Comparison of ENCODE assay signal across 8 mouse cellular contexts in genomic region chr16:10540763-10541597, GRCm38 (mm10). TPM values are rescaled to one million over a fixed set of nuclear protein-coding genes. Genes with fewer than 3 reads are reported as not detected.
A peak's percentile ranks its signal among the peaks of the same experiment; 100 is the strongest.
DNase-seq lines count a peak whose midpoint lies in the region; ATAC-seq and TF ChIP-seq lines count a peak whose summit lies in the region.

No protein-coding gene starts in this region.

- H3K9me3 ChIP-seq in lung, embryonic 14.5 days (ENCODE audit: low read depth, low read length): no peaks in the 10 kb centered on the region
- H3K9me3 ChIP-seq in intestine, postnatal 0 days (ENCODE audit: control insufficient read depth): no peaks in the 10 kb centered on the region
- H3K9me3 ChIP-seq in neural tube, embryonic 15.5 days (replicated peaks): no peaks in the 10 kb centered on the region

- peaks cover 5% of the 10 kb centered on the region; the same call in 1 of the 2 replicates for H3K36me3 ChIP-seq in lung, embryonic 14.5 days (ENCODE audit: insufficient read depth)
- H3K36me3 ChIP-seq in intestine, postnatal 0 days (ENCODE audit: control insufficient read depth, insufficient read depth): peaks cover under 1% of the 10 kb centered on the region; the same call in 1 of the 2 replicates
- no peaks in the 10 kb centered on the region for H3K36me3 ChIP-seq in neural tube, embryonic 15.5 days

- no peak for ATAC-seq in lung, embryonic 14.5 days (ENCODE audit: insufficient read depth)
- ATAC-seq in intestine, postnatal 0 days: no peak
- no peak for ATAC-seq in neural tube, embryonic 15.5 days (ENCODE audit: low FRiP score)
- no peak for ATAC-seq in frontal cortex, adult (ENCODE audit: low TSS enrichment)

- DNase-seq in lung, embryonic 14.5 days: peak; percentile 65
- DNase-seq in lung, postnatal 36 days: no peak
- DNase-seq in right cerebral cortex, postnatal 4 days: no peak
- no peak for DNase-seq in natural killer cell, adult 2 months (ENCODE audit: low spot score in 2 of 2)

- peak overlapping the region; percentile 83 for H3K4me3 ChIP-seq in lung, embryonic 14.5 days (ENCODE audit: low read depth, low read length)
- peak overlapping the region; percentile 48 for H3K4me3 ChIP-seq in embryonic fibroblast, embryonic 13.5 days (ENCODE audit: insufficient read depth, low read length)
- peak overlapping the region; percentile 74 for H3K4me3 ChIP-seq in intestine, postnatal 0 days (ENCODE audit: low read depth, low read length)
- peak overlapping the region; percentile 79 for H3K4me3 ChIP-seq in neural tube, embryonic 15.5 days (replicated peaks)

- H3K27ac ChIP-seq in lung, embryonic 14.5 days (ENCODE audit: low read depth): peak overlapping the region; percentile 21; the same call in 1 of the 2 replicates
- no peak overlapping the region for H3K27ac ChIP-seq in embryonic fibroblast, embryonic 13.5 days (ENCODE audit: insufficient read depth, low read length)
- no peak overlapping the region for H3K27ac ChIP-seq in intestine, postnatal 0 days (ENCODE audit: low read depth, low read length)
- H3K27ac ChIP-seq in neural tube, embryonic 15.5 days (replicated peaks): no peak overlapping the region

- H3K4me1 ChIP-seq in lung, embryonic 14.5 days (ENCODE audit: insufficient read depth): peaks cover 5% of the 10 kb centered on the region; the same call in 1 of the 2 replicates
- H3K4me1 ChIP-seq in embryonic fibroblast, embryonic 13.5 days (ENCODE audit: control insufficient read depth, insufficient read depth, low read length): no peaks in the 10 kb centered on the region; the same call in 1 of the 2 replicates
- peaks cover 12% of the 10 kb centered on the region; the same call in 1 of the 2 replicates for H3K4me1 ChIP-seq in intestine, postnatal 0 days (replicated peaks; ENCODE audit: control insufficient read depth, insufficient read depth, low read length)
- H3K4me1 ChIP-seq in neural tube, embryonic 15.5 days: peaks cover 61% of the 10 kb centered on the region

- H3K4me2 ChIP-seq in lung, embryonic 14.5 days: peak overlapping the region; percentile 94
- H3K4me2 ChIP-seq in intestine, postnatal 0 days (replicated peaks; ENCODE audit: low read depth): peak overlapping the region; percentile 100
- H3K4me2 ChIP-seq in neural tube, embryonic 15.5 days: peak overlapping the region; percentile 85

- peak overlapping the region; percentile 86 for H3K9ac ChIP-seq in lung, embryonic 14.5 days
- H3K9ac ChIP-seq in intestine, postnatal 0 days (ENCODE audit: low read depth, low read length): peak overlapping the region; percentile 71; the same call in 1 of the 2 replicates
- peak overlapping the region; percentile 84 for H3K9ac ChIP-seq in neural tube, embryonic 15.5 days (replicated peaks)

- TF ChIP-seq POLR2A in embryonic fibroblast, embryonic 13.5 days (IDR thresholded peaks at IDR 0.05; ENCODE audit: low read depth, low read length): no peak

- 52% methylated on average over 16 of the region's 16 CpGs for WGBS in lung, embryonic 14.5 days
- WGBS in intestine, postnatal 0 days: 65% methylated on average over 16 of the region's 16 CpGs
- 71% methylated on average over 16 of the region's 16 CpGs for WGBS in neural tube, embryonic 15.5 days

- no peak for TF ChIP-seq CTCF in lung, embryonic 14.5 days (IDR thresholded peaks at IDR 0.05; ENCODE audit: low read depth)
- no peak for TF ChIP-seq CTCF in embryonic fibroblast, embryonic 13.5 days (IDR thresholded peaks at IDR 0.05; ENCODE audit: borderline replicate concordance, insufficient read depth, low read length)
- peak; percentile 24; the same call in 1 of the 2 replicates for TF ChIP-seq CTCF in intestine, postnatal 0 days (IDR thresholded peaks at IDR 0.05; ENCODE audit: low read depth)

- H3K27me3 ChIP-seq in lung, embryonic 14.5 days (ENCODE audit: insufficient read depth, low read length): no peaks in the 10 kb centered on the region
- no peaks in the 10 kb centered on the region for H3K27me3 ChIP-seq in intestine, postnatal 0 days (replicated peaks; ENCODE audit: control insufficient read depth, insufficient read depth, low read length)
- no peaks in the 10 kb centered on the region for H3K27me3 ChIP-seq in neural tube, embryonic 15.5 days (replicated peaks)

RNA-seq across cellular contexts. Expression of gene Dexi, which starts 1.9 kb away (rescaled TPM):
- polyA plus RNA-seq in lung, embryonic 14.5 days (2014; fragmentation: Nextera tagmentation; extraction: Ambion mirVana): 29.0 and 32.2 TPM in 2 replicates
- 13.3 and 17.1 TPM in 2 replicates for polyA plus RNA-seq in embryonic fibroblast, embryonic 13.5 days (2011; ENCODE audit: insufficient read length, low read depth, missing spikeins)
- 8.9 and 9.3 TPM in 2 replicates for polyA plus RNA-seq in intestine, postnatal 0 days (2015; fragmentation: Nextera tagmentation; extraction: Ambion mirVana)
- 17.4 and 18.3 TPM in 2 replicates for polyA plus RNA-seq in neural tube, embryonic 15.5 days (2015; fragmentation: Nextera tagmentation; extraction: Ambion mirVana)

RNA-seq across cellular contexts. Expression of gene Clec16a, which starts 4.2 kb away (rescaled TPM):
- polyA plus RNA-seq in lung, embryonic 14.5 days (2014; fragmentation: Nextera tagmentation; extraction: Ambion mirVana): 26.8 and 27.4 TPM in 2 replicates
- 16.1 and 23.0 TPM in 2 replicates for polyA plus RNA-seq in embryonic fibroblast, embryonic 13.5 days (2011; ENCODE audit: insufficient read length, low read depth, missing spikeins)
- polyA plus RNA-seq in intestine, postnatal 0 days (2015; fragmentation: Nextera tagmentation; extraction: Ambion mirVana): 30.4 and 31.0 TPM in 2 replicates
- 62.6 and 71.6 TPM in 2 replicates for polyA plus RNA-seq in neural tube, embryonic 15.5 days (2015; fragmentation: Nextera tagmentation; extraction: Ambion mirVana)
